Mouse (Mus musculus) kidney, postnatal 4 days (tissue): ENCODE measurements around the gene Aldh18a1.
"Not testable (repeated sequence)": the region's sequence is repeated elsewhere in the genome, so short reads cannot be mapped to it uniquely, and the experiment has no call there.

Source experiments
- DNase-seq, 2 experiments: peaks; one replicate each; pipeline ENCODE4 v3.0.0; 2021; ENCODE audit warnings: mixed read lengths in 2 of 2

Aldh18a1 gene

DNA sequence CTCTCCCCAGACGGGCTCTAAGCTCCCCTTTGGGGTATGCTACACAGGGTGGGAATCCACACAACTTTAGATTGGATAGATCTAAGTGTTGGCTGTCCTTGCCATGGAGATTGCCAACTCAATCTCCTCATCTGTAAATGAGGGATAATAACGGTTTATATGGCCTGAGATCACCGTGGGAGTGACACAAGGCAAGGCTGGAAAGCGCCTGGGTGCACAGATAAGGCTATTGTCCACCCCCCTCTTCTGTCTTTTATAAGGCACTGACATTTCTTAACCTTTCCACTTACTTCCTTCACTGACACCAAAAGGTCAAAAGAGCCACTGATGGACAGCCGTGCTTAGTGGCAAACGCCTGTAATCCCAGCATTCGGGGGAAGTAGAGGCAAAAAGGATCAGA, 1.4 kb downstream of the Aldh18a1 start:
- no peak for DNase-seq

GRCm38 (mm10) chr19:40581662-40582061, 6.6 kb downstream of the Aldh18a1 start:
- no peak for DNase-seq

- no peak for DNase-seq
Observed at GRCm38 (mm10) chr19:40580902-40581301, 7.4 kb downstream of the Aldh18a1 start.

- no peak for DNase-seq
Observed at GRCm38 (mm10) chr19:40575438-40575837, 12.8 kb downstream of the Aldh18a1 start.

- DNase-seq, result peak; percentile 46 to 57
Observed at GRCm38 (mm10) chr19:40570726-40571125, 17.5 kb downstream of the Aldh18a1 start.

DNA sequence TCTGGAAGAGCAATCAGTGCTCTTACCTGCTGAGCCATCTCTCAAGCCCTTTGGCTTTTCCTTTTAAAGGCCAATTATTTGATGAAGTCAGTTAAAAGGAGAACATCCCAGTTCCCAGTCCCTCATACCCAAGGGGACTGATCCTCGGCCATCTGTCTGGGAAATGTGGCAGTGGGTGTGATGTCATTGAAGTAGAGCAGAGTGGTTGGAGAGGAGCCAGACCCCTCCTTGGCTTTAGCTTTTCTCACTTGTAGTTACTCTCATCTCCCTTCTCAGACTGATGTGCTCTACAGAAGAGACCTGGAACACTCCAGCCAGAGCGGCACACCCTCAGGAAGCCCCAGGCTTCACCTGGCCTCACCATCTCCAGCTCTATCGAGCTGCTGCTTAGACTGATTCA, 20.6 kb downstream of the Aldh18a1 start:
- DNase-seq, result no peak

DNA sequence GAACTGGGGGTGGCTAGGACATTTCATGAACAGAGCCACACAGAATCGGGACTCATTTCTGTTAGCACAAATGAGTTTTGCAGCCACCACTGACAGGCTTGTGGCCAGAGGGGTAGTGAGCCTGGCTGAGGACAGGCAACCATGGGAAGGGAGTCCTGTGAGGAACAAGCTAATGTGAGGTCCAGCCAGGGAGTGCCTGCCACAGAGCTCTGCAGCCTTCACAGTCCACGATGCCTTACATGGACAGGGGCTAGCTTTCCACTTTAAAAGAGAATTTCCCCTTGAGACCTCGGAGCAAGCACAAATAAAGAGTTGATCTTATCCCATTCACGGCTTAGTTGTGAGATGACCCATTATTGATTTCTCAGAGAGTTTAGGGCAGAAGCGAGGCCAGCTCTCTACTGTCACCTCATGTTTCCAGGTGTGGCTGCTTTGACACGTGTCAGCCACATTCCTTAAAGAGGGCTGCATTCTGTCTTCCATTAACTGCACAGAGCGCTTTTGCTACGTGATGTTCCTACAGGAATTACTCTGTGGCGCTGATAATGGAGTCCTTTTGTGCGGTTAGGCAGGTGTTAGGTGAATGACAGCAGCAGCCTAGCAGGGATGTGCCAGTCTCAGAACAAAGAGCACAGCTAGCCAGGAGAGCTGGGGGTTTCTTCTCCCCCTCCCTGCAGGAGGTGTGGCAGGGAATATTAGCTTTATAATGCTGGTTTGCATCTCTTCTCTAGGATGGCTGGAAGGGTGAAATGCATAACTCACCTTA, 24.2 kb downstream of the Aldh18a1 start:
- DNase-seq, result no peak

GRCm38 (mm10) chr19:40561521-40561920, 26.7 kb downstream of the Aldh18a1 start:
- not testable (repeated sequence) for DNase-seq

DNA sequence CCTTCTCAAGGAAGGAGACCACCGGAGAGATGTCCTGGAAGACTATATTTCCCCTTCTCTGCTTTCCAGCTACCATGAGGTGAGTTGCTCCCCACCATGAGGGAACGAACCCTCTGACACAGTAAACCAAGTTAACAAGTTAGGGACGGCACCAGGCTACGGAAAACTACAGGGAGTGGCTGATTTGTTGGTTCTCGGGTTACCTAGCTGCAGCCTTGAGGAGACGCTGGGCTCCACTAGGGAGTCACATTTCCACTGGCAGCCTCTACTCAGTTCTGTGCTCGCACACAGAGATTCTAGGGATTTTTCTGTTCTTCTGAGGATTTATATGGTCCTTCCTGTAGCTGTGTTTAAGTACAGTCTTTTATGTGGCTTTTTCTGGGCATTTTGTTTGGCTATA, 32.2 kb downstream of the Aldh18a1 start:
- no peak for DNase-seq

- no peak for DNase-seq
Observed at GRCm38 (mm10) chr19:40555136-40555535, 33.1 kb downstream of the Aldh18a1 start.

- DNase-seq, result no peak
Observed at GRCm38 (mm10) chr19:40554343-40554742, 33.9 kb downstream of the Aldh18a1 start.

GRCm38 (mm10) chr19:40553849-40554248, 34.4 kb downstream of the Aldh18a1 start:
- DNase-seq, result no peak

DNA sequence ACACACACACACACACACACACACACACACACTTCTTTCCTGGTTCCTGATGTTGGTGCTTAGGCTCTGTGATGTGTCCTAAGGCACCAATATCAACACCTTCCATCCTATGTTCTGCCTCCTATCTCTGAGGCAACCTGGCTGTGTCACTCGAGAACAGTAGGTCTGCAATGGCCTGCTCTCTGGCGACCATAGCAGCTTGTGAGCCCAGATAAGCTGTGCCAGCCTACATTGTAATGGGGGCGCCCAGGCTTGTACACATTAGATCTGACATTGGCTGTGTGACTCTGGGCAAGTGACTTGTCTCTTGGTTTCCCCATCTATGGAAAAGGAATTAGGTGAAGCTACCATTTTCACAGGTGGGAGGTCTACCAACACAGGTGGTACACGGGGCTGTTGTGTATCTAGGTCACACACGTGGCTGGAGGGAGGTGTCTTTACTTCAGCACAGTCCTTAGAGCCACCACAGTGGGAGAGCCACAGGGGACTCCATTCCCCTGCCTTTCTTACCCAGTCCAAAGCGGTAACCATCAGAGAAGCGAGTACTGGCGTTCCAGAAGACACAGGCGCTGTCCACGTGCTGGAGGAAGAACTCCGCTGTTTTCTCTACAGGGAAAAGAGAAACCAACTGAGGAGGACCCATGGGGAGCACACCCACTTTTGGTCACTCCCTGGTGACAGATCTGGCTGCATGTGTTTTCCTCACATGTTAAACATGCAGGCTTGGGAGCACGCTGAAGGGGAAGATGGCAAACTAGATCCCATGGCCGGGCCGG, 35.1 kb downstream of the Aldh18a1 start:
- no peak for DNase-seq

DNA sequence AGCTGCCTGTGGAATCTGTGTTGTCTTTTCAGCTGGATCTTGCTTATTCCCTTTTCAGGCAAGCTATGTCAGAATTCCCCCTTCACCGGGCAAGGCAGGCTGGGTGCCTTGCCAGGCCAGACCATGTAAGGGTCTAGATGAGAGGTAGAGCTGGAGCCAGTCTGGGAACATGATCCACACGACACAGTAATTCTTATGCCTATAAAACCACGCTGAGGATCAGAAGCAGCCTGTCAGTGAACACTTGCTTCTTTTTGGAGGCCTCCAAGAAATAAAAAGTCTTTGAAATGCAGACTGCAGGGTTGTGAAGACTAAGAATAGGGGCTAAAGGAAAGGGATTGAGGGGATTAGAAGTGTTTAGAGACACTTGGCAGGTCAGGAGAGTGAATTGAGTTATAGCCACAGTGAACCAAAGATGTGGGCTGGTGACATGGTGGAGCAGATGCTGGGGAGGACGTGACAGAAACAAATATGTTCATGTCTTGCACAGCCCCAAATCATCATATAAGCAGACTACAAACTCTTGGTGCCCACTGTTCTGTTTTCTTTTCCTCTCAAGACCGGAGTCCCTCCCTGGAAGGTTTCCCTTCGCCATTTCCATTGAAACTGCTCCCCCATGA, 38.6 kb downstream of the Aldh18a1 start:
- no peak for DNase-seq

- peak; percentile 45 to 65 for DNase-seq
Observed at GRCm38 (mm10) chr19:40548796-40549515, 39.3 kb downstream of the Aldh18a1 start.

GRCm38 (mm10) chr19:40548386-40548785, 39.9 kb downstream of the Aldh18a1 start:
- no peak for DNase-seq

GRCm38 (mm10) chr19:40544856-40545255, 43.4 kb downstream of the Aldh18a1 start:
- DNase-seq, result peak; percentile 69 to 75

- DNase-seq, result no peak
Observed at GRCm38 (mm10) chr19:40542776-40543175, 45.5 kb downstream of the Aldh18a1 start.

- no peak for DNase-seq
Observed at GRCm38 (mm10) chr19:40536526-40536925, 51.7 kb downstream of the Aldh18a1 start.

DNA sequence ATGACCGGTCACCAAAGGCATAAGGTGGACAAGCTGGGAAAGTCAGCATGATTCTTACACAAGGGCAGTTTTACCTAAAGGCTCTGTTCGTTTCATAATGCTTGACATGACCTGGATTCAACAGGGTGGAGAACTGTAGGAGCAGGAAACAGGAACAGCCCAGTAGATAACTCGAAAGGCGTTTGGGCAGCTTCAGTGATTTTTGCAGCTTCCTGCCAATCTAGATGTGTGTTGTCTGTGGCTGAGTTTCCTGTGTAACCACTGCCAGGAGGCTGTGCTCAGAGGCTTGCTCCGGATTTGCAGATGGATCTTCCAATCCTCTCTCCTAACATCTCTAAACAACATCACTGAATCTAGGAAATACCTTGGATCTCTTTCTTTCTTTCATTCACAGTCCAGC, 55.7 kb downstream of the Aldh18a1 start:
- DNase-seq, result no peak

GRCm38 (mm10) chr19:40530323-40530722, 57.9 kb downstream of the Aldh18a1 start:
- DNase-seq, result no peak

DNA sequence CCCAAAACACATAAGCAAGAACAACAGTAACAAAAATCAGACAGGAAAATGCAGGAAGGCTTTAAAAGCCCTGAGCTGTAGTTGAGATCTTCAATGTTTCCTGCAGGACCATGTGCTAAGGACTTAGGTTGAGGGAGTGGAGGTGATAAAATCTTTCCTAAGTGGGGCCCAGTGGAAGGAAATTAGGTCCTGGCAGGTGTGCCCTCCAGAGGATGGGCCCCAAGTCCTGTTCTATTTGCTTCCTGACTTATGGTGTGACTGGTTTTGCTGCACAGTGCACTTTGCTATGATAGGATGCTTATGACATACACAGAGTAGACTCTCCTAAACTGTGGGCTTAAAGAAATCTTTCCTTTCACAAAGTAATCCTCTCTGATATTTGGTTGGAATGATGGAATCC, 60.0 kb downstream of the Aldh18a1 start:
- no peak for DNase-seq
